Mouse (Mus musculus) heart, adult 11 months (tissue): ENCODE measurements around the gene Kpna6.

Experiments used
- DNase-seq: peaks from one replicate; pipeline ENCODE4 v3.0.0; 2022

The Kpna6 gene

DNA sequence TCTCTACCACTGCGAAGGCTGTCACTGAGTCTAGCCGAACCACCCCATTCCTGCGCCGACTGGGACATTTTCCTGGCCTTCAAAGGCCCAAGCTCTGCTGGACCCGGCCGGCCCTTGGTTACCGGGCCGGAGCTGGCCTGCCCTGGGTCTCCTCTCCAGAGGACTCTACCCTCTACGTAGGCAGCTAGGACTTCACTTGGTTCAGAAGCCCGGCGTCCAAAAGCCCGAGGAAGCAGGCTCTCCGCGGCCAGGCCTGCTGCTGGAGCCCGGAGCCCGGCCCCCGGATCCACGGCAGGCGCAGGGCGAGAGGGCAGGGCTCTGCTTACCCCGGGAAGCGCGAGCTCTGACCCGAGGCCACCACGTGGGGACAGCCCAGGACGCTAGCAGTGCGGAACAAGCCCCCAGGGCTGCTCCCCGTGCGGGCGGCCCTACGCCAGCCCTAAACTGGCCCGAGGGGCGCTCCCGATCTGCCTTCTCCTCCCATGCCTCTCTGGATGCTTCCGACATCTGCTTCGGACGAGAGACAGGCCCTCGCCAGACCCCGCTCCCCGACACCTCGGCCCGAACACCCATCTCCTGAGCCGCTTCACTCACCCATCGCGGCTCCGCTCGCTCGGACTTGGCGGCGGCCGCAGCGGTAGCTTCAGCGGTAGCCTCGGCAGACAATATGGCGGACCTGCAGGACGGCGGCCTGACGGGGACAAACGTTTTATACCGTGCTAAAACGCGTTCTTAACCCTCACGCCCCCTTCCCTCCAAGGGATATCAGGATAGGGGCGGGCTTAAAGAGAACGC is at the start of gene Kpna6:
Kpna6 (minus strand) TSS at position 685 of the 795 bp plus-strand sequence.
- peak; percentile 99 for DNase-seq

DNA sequence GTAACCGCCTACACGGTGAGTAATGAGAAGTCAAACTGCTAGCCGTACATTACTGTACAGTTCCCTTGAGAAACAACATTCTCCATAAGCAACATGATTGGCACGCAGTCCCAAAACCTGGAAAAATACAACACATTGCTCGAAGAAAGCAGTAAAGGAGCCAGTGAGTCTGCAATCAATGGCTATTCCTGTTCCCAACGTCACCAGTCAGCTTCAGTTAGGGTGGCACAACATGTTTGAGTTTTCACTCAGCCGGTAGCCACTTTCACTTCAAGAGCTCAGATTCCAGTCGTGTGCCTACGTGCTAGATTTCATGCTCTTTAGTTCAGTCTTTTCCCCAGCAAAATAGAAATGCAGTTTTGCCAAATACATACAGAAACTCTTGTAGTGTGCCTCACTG is 43.7 kb upstream of the Kpna6 start:
- DNase-seq, result peak; percentile 81

DNA sequence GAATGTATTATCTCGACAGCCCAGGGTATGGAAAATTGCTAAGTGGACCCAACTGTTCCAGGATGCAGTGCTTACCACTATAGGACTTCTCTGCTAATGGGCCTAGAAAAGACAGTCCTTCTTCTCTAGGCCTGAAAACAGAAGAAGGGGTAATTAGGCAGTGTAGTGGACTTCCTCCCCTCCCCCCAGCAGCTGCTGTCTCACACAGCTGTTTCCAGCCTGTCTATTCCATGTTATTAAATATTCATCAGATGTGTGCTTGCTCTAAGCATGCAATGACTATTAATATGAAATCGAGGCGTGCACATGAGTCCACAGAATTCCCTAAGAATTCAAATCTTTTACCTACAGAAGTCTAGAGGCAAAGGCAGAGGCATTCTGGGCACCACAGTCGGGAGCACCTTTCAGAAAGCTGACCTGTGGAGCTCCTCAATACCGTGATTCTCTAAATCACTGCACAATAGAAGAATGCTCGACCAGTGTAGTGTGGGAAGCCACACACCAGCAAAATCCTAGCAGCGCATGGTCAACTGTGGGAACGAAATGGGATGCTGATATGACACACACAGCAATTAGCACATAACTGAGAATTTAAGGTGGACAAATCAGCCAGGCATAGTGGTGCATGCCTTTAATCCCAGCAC is 37.0 kb upstream of the Kpna6 start:
- DNase-seq, result no peak

DNA sequence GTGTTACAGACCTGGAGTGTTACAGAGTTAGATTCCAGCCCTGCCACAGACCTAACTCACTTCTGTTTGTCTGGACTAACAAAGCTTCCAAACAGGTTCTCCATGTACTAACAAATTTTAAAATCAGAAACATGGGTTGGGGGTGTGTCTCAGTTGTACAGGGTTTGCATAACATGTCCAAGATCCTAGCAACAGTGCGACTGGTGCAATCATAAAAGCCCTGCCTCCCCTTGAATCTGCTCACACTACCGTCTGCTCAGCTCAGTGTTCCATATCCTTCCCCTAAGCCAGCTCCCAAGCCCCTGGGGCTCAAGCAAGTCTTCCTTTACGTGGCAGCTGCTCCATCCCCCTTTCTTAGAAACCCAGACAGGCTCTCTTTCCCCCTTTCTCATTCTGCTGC is 34.2 kb upstream of the Kpna6 start:
- DNase-seq, result no peak

DNA sequence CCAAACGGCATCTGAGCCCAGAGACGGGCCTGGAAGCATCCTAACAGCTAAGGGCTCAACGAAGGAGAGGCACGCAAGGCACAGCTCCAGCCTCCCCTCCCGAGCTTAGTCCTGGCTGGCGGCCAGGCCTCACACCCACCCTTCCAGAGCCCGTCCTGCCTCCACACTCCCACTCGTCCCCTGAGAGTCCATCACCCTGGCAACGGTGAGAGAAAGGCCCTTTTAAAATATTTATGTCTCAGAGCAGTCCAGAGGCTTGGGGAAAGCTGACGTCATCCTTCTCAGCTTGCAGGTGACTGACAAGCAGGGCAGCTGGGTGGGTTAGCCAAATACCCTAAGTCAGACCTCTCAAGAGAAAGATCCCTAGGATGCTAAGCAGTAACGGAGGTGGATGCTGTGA is 29.9 kb upstream of the Kpna6 start:
- peak; percentile 97 for DNase-seq

DNA sequence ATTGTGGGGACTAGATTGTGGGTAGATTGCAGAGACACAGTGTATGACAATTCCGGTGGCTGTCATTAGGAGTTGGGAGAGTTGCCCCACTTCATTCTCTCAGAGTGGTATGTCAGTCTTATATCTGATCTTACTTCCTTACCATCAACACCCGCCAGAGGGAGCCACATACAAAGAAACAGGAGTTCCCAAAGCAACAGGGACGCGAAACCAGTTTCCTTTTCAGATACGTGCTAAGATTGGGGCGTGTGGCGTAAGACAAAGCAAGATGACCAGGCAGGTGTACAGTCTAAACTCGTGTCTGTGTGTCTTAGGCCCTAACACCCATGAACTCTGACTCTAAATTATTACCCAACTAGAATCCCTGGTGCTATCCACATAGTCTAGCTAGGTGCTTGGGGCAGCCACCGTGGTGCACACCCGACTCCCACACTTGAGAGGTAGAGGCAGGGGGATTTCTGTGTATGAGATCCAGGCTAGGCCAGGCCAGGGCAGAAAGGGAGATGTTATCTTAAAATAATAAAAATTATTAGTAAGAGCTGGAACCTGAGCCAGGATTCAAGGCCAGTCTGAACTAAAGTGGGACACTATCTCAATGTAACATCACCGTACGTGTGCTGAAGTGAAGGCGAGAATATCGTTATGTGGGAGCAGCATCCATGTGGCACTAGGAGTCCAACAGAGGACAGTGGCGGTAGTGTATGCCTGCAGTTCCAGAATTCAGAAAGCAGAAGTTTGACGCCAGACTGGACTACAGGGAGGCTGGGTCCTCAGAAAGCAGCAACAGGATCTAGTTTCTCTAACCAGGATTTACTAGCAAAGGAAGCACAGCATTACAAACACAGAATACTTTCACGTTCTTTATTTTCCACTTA is 29.2 kb upstream of the Kpna6 start:
- peak; percentile 97 for DNase-seq

DNA sequence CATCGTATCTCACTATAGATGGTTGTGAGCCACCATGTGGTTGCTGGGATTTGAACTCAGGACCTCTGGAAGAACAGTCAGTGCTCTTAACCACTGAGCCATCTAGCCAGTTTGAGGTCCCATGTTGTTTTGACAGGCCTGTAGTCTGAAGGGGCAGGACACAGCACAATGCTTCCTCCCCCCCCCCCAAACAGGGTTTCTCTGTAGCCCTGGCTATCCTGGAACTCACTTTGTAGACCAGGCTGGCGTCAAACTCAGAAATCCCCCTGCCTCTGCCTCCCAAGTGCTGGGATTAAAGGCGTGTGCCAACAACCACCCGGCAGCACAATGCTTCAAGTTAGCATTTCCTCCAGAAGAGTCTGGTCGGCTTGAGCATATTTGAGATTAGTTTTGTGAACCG is 28.1 kb upstream of the Kpna6 start:
- DNase-seq, result peak; percentile 91

DNA sequence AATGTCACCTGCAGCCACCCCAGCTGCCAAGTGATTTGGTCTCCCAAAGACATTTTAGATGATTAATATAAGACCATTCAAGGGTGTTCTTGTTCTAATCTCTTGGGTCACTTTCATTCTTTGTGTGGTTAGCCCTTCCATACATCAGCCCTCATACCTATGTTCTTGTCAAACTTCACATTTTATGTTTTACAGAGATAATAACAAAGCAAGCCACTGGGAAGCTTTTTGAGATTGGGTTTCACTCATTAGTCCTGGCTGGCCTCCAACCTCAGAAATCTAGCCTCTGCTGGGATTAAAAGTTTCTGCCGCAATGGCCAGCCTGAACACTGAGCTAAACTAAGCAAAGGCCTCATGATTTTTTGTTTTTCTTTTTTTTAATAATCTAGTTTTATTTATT is 27.6 kb upstream of the Kpna6 start:
- DNase-seq, result peak; percentile 79

DNA sequence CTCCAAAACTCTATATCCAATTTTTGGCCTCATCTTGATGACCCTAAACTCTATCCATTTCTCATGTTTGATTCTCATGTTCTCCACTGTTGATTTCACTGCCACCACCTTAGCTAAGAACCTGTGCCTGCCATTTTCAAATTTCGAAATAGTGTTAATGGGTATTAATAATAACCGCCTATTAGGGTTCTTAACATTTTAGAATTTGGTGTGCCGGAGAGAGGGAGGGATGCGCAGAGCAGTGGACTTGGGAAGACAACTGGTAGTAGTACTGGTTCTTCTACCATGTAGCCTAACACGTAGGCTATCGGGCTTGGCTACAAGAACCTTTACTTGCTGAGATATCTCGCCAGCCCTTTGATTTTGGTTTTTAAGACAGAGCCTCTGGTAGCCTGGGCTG is 24.6 kb upstream of the Kpna6 start:
- no peak for DNase-seq

DNA sequence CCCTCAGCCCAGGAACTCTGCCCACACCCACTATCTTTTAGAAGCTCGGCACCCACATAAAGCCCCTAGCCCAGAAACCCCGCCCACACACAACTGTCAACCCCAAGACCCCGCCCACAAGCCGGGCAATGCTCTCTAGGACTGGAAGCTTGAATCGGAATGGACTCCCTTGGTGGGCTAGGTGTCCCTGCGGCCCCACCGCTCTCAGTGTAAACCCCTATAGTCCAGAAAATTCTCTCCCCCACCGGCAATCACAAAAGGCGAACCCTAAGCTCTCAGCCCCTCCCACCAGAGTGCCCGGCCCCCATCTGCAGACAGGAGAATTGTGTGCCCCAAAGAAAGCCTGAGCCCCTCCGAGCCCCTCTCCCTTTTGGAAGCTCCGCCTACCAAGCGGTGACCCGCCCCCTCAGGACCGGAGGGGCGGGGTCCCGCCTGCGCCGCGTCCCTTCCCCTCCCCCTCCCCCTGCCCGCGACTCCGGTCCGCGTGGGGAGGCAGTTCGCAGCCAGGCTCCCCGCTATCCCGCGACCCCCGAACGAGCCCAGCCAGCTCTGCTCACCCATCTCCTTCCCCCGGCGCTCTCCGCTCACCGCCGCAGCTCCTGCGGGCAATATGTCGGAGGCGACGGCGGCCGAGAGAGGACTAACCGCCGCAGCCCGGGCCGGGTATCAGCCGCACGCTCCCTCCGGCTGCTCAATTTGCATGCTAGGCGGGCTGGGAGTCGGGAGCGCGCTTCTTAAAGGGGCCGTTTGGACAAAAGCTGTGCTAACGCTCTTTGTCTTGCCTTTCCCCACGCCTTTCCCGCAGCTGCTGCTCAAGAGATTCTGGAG is 23.8 kb upstream of the Kpna6 start, which contains the start of gene Tmem39b:
Tmem39b (minus strand) TSS at position 681 of the 828 bp plus-strand sequence.
- peak; percentile 99 for DNase-seq

DNA sequence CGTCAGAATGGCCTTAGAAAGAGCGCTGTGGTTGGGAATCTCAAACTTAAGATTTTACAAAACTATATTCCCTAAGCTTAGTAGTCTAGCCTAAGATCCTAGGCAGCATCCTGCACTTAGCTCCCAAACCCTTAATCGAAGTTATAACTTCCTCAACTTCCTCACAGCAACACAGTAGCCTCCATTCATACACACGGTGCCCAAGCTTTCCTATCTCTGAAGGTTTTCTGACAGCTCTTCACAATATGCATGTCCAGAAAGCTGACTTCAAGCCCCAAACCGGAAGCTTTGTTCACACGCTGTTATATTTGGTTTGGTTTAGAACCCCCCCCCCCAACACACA is 23.2 kb upstream of the Kpna6 start:
- DNase-seq, result no peak

DNA sequence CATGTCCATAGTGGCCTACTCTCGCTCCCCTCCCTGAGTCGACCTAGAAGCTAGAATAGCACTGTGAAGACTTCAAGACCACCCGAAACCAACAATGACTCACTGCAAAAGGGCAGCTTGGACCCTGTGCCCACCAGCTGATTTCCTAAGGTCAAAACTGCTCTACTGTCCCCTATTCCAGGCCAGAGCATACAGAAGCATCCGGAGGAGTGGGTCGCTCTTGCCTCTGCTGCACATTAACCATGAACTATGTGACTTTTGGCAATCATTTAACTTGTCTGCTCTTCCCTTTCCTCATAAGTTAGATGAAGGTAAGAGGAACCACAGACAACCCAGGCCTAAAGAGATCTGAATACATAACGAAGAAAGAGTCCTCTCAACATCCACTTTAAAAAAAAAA is 12.0 kb upstream of the Kpna6 start:
- DNase-seq, result no peak

DNA sequence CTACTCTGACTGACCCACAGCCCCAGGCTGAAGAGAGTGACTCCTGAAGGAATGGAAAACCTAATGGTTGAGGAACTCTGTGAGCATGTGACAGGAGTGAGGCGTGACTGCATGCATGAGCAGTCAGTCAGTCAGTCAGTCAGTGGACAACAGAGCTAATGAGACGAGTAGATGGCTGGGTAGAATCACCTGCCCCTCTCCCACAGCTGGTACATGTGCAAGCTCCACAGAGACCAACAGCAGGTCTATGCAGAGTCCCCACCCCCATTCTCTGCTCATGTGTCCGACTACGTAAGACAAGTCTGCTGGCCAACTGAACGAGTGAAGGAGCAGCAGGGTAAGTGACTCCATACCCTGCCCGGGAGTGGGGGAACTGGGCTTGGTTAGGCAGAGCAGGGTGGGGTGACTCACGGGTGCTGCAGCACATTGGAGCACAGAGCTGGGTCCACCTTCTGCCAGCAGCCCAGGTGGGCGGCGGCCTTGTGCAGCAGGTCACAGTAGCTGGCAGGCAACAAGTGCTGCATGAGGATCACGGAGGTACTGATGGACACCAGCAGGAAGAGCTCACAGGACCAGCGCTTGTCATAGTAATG is 11.4 kb upstream of the Kpna6 start:
- DNase-seq, result peak; percentile 82

DNA sequence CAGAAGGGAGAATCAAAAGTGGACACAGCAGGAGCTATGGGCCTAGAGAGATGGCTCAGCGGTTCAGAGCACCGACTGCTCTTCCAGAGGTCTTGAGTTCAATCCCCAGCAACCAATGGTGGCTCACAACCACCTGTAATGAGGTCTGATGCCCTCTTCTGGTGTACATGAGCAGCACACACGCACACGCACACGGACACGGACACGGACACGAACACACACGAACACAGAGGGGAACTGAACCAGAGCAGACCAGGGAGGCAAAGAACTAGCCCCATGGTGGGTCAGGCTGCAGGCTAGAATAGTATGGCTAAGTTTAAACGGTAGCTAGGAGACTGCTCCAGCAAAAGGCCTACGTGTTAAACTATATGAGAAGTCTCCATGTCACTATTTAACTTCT is 9.3 kb upstream of the Kpna6 start:
- no peak for DNase-seq

DNA sequence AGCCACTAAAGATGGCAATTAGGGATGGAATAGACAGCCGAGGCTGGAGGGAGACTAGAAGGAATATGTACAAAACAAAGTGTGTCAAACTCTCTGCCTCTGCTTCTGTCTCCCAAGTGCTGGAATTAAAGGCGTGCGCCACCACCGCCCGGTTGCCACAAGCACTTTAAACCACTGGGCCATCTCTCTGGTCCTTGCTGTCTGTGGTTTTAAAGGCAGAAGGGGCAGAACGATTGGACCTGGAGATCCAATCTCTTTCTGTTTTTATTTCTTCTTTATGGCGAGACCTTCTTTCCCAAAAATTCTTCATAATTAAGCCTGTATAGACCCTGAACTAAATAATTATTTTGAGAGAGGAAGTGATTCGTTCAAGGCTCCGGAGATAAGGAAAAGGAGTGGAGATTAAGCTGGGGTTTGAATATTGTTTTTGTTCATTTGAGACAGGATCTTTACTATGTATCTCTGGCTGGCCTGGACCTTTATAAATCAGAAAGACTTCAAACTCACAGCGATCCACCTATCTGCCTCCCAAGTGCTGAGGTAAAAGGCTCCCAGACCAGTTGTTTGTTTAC is 397 bp upstream of the Kpna6 start:
- DNase-seq, result no peak

DNA sequence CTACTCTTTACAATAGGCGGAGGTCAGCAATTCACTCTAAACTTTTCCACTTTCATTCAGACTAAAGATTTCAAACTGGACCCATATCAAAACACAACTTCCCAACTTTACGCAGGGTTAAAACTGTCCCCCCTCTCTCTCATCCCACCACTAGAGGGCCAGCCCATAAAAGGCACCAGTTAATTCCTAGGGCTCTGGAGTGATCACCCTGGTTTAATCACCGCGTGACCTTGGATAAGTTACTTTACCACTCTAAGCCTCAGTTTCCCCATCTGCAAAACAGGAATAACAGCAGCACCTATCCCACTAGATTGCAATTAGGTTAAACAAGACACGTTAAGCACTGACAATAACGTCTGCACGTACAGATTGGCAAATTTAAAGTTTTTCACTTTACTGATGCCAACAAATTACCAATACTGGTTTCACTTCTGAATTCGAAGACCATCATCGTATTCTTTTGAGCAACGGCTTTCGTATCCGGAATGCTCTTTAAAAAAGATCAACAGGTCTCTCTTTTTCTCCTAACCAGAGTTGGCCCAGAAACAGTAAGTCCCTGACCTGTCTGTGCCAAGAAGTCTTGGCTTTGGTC is 980 bp downstream of the Kpna6 start:
- DNase-seq, result peak; percentile 96

DNA sequence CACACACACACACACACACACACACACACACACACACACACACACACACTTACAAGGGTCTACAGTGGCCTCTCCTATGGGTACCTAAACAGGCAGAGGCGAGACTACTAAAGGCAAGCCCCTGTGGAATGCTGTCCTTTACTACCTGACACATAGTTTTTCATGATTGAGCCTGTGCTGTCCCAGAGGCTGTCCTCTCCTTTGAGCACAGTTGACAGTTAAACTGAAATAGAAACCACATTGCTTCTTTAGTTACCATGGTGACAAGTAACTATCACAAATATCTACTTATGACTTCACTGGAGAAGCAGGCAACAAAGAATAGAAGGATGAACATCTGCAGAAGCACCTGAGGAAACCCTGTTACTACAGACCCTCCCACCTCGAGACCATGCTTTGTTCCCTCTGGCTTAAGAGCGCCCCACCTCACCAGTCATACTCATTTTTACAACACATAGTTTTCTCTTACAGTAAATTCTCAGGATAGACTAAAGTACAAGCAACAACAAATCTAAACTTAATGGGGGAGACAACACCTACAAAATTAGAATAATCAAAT is 10.2 kb downstream of the Kpna6 start:
- no peak for DNase-seq

DNA sequence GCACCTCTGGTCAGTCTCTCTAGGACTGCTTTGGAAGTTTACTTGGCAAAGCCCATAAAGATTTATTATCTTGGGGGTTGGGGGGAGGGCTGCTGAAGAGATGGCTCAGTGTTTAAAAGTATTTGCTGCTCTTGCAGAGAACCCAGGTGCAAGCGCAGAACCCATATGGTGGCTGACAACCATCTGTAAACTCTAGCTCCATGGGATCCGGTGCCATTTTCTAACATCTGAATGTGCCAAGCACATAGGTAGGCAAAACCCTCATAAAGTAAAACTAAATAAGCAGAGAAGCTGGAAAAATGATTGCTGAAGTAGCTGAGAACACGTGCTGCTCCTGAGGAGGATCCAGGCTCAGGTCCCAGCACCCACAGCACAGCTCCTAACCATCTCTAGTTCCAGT is 11.0 kb downstream of the Kpna6 start:
- no peak for DNase-seq

DNA sequence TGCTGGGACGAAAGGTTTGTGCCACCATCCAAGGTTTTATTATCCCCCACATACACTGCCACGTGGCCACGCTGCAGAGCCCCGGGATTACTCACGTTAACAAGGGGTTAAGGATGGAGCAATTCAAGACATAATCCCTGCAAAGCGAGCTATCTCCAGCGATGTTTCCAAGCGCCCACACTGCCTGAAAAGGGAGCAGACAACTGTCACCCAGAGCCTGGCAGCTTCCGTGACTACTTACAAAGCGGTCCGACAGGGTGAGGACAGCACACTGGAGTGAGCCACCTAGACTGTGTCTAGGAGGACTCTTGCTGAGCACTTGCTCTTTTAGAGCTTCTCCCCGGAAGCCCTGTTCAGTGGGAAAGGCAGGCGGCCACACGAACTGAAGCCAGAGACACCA is 17.8 kb downstream of the Kpna6 start:
- no peak for DNase-seq

DNA sequence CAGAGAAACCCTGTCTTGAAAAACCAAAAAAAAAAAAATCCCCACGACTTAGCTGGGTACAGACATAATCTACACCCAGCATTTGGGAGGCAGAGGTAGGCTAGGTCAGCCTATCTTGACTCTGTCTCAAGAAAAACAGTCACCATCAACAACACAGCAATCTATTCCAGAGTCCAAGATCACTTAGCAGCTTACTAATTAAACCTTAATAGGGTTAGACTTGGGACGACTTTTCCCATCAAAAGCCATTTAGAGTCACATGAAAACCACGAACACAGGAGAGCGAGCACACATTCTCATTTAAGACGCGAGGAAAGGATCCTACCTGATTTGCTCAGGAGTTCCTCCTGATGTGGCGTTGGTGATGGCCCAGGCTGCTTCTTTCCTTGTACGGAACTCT is 22.2 kb downstream of the Kpna6 start:
- DNase-seq, result no peak

DNA sequence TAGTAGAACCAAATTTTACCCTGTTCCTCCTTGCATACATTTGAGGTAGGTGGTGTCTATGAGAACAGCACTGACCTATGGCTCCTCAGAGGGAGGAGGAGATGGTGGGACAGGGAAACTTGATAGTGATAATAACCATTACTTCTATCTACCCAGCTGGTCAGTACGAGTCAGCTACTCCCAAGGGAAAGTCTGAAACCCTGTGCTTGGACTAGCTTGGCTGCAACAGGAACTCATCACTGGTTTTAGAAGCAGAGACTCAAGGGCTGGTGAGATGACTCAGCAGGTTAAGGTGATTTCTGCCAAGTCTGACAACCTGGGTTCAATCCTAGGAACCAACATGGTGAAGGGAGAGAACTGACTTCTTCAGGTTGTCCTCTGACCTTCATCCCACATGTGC is 23.9 kb downstream of the Kpna6 start:
- DNase-seq, result no peak
